Mouse (Mus musculus) spleen, adult 2 months (tissue): ENCODE results near the gene Slc35g3. TPM values are rescaled to one million over a fixed set of nuclear protein-coding genes. Genes with fewer than 3 reads are reported as not detected.

Source experiments
- DNase-seq, 2 experiments: peaks; one replicate each; pipeline versions ENCODE4 v3.0.0 to v3.0.0-alpha.2; 2012 to 2021; ENCODE audit warnings: low spot score in 2 of 2, low read depth in 1 of 2
- H3K27ac ChIP-seq: fragments of 200-500 bp; 2 replicates; pipeline ENCODE4 v1.5.1; 2012; ENCODE audit warnings: low read length, inconsistent platforms; ENCODE audit not compliant: insufficient read depth
- H3K27me3 ChIP-seq: fragments of 200-500 bp; 2 replicates; pipeline ENCODE4 v1.6.1; 2012; ENCODE audit warnings: mild to moderate bottlenecking, moderate library complexity, low read length, inconsistent platforms; ENCODE audit not compliant: control insufficient read depth, insufficient read depth
- H3K36me3 ChIP-seq: fragments of 200-500 bp; 2 replicates; pipeline ENCODE4 v1.6.1; 2012; ENCODE audit warnings: mild to moderate bottlenecking, low read length, inconsistent platforms; ENCODE audit not compliant: control insufficient read depth, insufficient read depth
- H3K4me1 ChIP-seq: fragments of 200-500 bp; 2 replicates; pipeline ENCODE4 v1.6.1; 2011; ENCODE audit warnings: inconsistent platforms; ENCODE audit not compliant: control insufficient read depth, insufficient read depth, insufficient read length
- H3K4me3 ChIP-seq: fragments of 200-500 bp; 2 replicates; pipeline ENCODE4 v1.5.1; 2011; ENCODE audit warnings: mild to moderate bottlenecking, inconsistent platforms; ENCODE audit not compliant: insufficient read depth, insufficient read length; ENCODE audit errors: extremely low read depth
- CTCF ChIP-seq: fragments of 200-500 bp; IDR thresholded peaks from 2 replicates; pipeline ENCODE4 v1.5.1; 2011; ENCODE audit warnings: mild to moderate bottlenecking, inconsistent platforms; ENCODE audit not compliant: insufficient read depth, insufficient read length, insufficient replicate concordance; ENCODE audit errors: extremely low read depth
- POLR2A ChIP-seq: fragments of 200-500 bp; IDR thresholded peaks from 2 replicates; pipeline ENCODE4 v1.6.1; 2011; ENCODE audit warnings: low read depth, low read length, inconsistent platforms
- WGBS: fragments of 180-500 bp; shearing (Covaris S2); methylation state at CpG from one replicate; pipeline ENCODE4 v1.1.7; 2018; 5-methylcytosine and 5-hydroxymethylcytosine counted together
- polyA plus RNA-seq: library from polyadenylated mRNA; depleted of rRNA; stranded (reverse); fragments of >200 nt; gene quantifications from 2 replicates; pipeline ENCODE4 v1.2.3, GENCODE M21; 2012

The Slc35g3 gene
- polyA plus RNA-seq, 1 experiment: not detected

DNA sequence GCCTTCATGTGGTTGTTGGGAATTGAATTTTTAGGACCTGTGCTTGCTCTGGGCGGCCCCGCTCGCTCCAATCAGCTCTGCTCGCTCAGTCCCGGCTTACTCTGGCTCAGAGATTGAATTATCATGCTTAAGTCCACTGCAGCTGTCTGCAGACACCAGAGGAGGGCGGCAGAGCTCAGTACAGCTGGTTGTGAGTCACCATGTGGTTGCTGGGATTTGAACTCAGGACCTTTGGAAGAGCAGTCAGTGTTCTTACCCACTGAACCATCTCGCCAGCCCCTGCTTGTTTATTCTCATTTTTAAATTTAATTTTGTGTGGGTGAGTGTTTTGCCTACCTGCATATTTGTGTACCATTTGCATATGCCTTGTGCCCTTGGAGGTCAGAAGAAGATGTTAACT is 1.8 kb upstream of the Slc35g3 start:
- Histone ChIP-seq H3K27me3 (no peaks in the 10 kb centered on the region), H3K4me1 (peaks cover 14% of the 10 kb centered on the region), H3K36me3 (no peaks in the 10 kb centered on the region), H3K4me3 (no peak overlapping the region), H3K27ac (no peak overlapping the region)
- no peak for DNase-seq
- 90% methylated on average over 7 of the region's 7 CpGs for WGBS
- TF ChIP-seq POLR2A (no peak), CTCF (peak; percentile 10; the same call in 1 of the 2 replicates)

DNA sequence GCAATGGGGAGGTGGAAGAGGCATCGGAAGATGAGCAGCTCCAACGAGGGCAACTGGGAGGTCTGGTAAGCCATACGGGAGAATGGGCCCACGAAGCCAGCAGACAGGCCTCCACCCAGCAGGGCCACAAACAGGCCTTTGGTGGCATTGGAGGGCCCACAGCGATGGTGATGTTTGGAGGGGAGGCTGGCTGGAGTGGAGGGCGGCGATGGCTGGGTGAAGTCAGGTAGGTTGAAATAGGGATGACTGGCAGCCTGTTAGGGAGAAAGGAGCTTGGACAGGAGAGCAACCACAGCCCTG is 917 bp downstream of the Slc35g3 start:
- 91% methylated on average over 7 of the region's 7 CpGs for WGBS
- Histone ChIP-seq H3K4me1 (peaks cover 13% of the 10 kb centered on the region; the same call in 1 of the 2 replicates), H3K36me3 (no peaks in the 10 kb centered on the region), H3K27me3 (no peaks in the 10 kb centered on the region), H3K4me3 (no peak overlapping the region), H3K27ac (no peak overlapping the region)
- TF ChIP-seq POLR2A (no peak), CTCF (no peak)
- no peak for DNase-seq

DNA sequence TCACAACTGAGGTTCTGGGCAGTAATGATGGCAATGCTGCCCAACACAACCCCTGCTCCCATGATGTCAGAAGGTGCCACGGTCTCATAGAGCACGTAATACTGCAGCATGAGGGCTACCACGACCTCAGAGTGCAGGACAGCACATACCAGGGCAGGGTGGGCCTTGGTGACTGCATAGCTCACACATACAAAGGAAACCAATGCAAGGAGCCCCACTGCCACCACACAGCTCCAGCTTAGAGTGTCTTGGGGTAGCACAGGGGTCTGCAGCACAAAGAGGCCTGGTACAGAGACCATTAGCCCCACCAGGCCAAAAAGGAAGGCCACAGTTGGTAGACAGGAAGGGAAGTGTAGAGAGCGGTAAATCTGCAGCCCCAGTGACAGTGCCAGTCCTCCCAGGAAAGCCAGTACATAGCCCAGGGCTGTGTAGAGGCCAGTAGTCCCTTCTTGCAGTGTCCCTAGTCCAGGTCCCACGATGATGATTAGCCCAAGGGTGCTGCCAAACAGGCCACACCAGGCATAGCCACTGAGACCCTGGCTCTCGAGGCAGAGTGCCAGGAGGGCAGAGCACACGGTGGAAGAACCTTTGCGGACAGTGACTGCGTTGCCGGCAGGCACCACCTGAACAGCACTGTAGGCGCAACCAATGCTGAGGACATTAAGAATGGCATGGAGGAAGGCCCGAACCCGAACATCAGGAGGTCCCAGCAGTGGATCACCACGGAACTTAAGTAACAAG is 1.4 kb downstream of the Slc35g3 start:
- no peaks in the 10 kb centered on the region for H3K36me3 ChIP-seq
- TF ChIP-seq POLR2A (no peak), CTCF (no peak)
- no peak for DNase-seq
- no peak overlapping the region for H3K4me3 ChIP-seq
- WGBS: 83% methylated on average over 14 of the region's 14 CpGs
- H3K27ac ChIP-seq: no peak overlapping the region
- peaks cover 13% of the 10 kb centered on the region; the same call in 1 of the 2 replicates for H3K4me1 ChIP-seq
- no peaks in the 10 kb centered on the region for H3K27me3 ChIP-seq

DNA sequence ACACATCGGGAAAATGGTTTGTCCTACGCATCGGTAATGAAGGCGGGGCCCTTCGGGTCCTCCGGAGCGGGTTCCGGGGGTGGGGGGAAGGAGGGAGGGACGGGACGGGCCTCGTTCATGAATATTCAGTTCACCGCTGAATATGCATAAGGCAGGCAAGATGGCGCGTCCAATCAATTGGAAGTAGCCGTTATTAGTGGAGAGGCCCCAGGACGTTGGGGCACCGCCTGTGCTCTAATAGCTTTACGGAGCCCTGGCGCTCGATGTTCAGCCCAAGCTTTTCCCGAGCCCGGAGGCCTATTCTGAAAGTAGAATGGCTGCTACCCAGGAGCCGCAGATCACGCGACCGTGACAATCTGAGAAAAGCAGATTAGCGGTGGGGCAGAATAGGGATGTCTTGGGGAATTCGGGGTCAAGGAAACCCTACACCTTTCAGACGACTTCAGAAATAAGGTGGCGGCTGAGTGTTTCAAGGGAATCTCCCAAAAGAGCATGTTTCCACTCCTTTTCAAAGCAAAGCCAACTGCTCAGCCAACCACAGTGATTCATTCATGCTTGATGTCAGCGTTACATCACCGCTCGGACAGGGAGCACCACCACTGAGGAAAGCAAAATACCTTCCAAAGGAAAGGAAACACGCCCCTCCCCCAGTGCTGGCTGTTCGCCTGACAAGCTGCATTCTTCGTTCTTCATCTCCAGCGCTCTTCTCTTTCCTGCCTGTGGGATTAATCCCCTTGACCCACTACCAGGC is 2.6 kb downstream of the Slc35g3 start:
- Histone ChIP-seq H3K4me1 (peaks cover 12% of the 10 kb centered on the region; the same call in 1 of the 2 replicates), H3K36me3 (no peaks in the 10 kb centered on the region), H3K27ac (peak overlapping the region; percentile 96), H3K27me3 (no peaks in the 10 kb centered on the region), H3K4me3 (peak overlapping the region; percentile 65)
- under 1% methylated on average over 37 of the region's 37 CpGs for WGBS
- peak; percentile 81 to 93 for DNase-seq
- TF ChIP-seq CTCF (no peak), POLR2A (no peak; the same call in 1 of the 2 replicates)

DNA sequence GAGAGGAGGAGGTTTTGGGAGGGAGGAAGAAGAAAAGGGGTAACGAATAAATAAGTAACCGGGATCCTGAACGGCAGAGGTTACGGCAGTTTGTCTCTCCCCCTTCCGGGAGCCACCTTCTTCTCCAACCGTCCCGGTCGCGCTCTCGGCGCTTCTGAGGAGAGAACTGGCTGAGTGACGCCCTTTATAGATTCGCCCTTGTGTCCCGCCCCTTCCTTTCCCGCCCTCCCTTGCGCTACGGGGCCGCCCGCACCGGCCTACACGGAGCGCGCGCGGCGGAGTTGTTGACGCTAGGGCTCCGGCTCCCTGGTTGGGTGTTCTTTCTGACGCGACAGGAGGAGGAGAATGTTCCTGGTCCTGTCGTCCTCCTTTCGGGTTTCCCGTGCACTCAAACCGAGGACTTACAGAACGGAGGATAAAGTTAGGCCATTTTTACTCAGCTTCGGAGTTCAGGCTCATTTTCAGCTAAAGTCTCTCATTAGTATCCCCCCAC is 3.2 kb downstream of the Slc35g3 start, which contains the start of gene Polr2a:
Gene Polr2a, minus strand, starts transcription at position 160 of the 493 bp plus-strand sequence.
- peak; percentile 94 to 96 for DNase-seq
- peaks cover 12% of the 10 kb centered on the region; the same call in 1 of the 2 replicates for H3K4me1 ChIP-seq
- TF ChIP-seq CTCF: no peak
- TF ChIP-seq POLR2A: peak; percentile 100
- H3K4me3 ChIP-seq: peak within 1 kb of the TSS; percentile 67
- under 1% methylated on average over 36 of the region's 36 CpGs for WGBS
- no peaks in the 10 kb centered on the region for H3K27me3 ChIP-seq
- H3K27ac ChIP-seq: peak within 1 kb of the TSS; percentile 96
- no peaks in the 10 kb centered on the region for H3K36me3 ChIP-seq

DNA sequence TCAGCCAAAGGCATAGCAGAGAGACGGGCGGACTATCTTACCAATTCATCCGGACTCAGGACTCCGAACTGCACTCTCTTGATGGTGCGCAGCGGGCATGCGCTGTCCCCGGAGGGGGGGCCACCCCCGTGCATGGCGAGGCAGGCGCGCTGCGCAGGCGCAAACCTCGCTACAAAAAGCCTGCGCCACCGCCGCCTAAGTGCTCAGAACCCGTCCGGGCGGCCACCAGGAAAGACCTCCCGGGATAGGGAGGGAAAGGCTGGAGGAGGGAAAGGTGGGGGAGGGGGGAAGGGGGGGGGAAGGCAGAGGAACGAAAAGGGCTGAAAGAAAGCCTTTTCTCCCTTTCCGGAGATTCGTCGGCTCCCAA is 3.7 kb downstream of the Slc35g3 start:
- Histone ChIP-seq H3K27me3 (no peaks in the 10 kb centered on the region), H3K36me3 (no peaks in the 10 kb centered on the region), H3K4me1 (peaks cover 14% of the 10 kb centered on the region; the same call in 1 of the 2 replicates), H3K27ac (peak overlapping the region; percentile 81), H3K4me3 (peak overlapping the region; percentile 67)
- under 1% methylated on average over 26 of the region's 26 CpGs for WGBS
- peak; percentile 89 to 96 for DNase-seq
- TF ChIP-seq POLR2A (no peak), CTCF (no peak)
